Mouse (Mus musculus): Measurements from ENCODE around the gene Pank1.

- no peak for TF ChIP-seq CTCF (conservative IDR thresholded peaks at IDR 0.05; ENCODE audit: low read length)
- no peak for TF ChIP-seq NANOG (IDR thresholded peaks at IDR 0.05; ENCODE audit: borderline replicate concordance, low read length)
Measured at GRCm38 (mm10) chr19:34799644-34800267, 79.5 kb downstream of the Pank1 start.

All from E14TG2a.4 (cell line).